Mouse (Mus musculus) left cerebral cortex, postnatal 25 days (tissue): ENCODE measurements around the gene Tgm6. TPM values are rescaled to one million over a fixed set of nuclear protein-coding genes. Genes with fewer than 3 reads are reported as not detected.

Experiments
- DNase-seq, 2 experiments: peaks; one replicate each; pipeline ENCODE4 v3.0.0; 2022; ENCODE audit warnings: low spot score in 2 of 2, mixed read lengths in 1 of 2
- intact Hi-C: fragments of 180-260 bp; cut with DNase I; formaldehyde crosslinking; loops from one replicate; pipeline ENCODE4 v1.15.1; 2025
- total RNA-seq, 2 experiments: library from RNA; stranded (reverse); gene quantifications; 2 replicates each; pipeline ENCODE4 v1.2.3; 2021

Tgm6 gene
- under 1 TPM in 1 of 2 experiments, not detected in 1; 0.16 TPM for total RNA-seq

DNA sequence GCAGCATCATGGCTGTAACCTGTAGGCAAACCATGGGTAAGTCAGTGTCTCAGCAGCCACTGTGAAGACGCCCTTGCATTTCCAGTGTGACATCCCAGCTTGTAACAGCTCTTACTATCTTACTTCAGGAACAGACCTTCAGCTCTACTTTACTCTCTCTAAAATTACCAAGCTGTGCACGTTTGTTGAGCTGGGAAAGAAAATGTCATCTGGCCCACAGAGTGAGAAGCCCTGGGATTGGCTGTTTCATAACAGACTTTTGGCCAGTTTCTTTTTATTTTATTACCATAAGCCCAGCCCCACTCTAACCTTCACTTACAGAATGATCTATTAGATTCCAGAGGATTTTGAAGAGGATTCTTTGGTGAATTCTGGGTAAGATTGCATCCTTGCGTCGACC, at the start of gene Tgm6:
TSS of gene Tgm6 (plus strand) at position 301 of the 400 bp plus-strand sequence.
- intact Hi-C loops = no loop called here
- DNase-seq = peak in 1 of 2 experiments; percentile 8

GRCm38 (mm10) chr2:130068228-130068627, 44.0 kb upstream of the Tgm6 start:
- intact Hi-C loops = loop anchor here (1.0 kb wide), 1 partner anchor 100 kb away; no protein-coding TSS in a partner anchor
- peak; percentile 57 to 65 for DNase-seq

DNA sequence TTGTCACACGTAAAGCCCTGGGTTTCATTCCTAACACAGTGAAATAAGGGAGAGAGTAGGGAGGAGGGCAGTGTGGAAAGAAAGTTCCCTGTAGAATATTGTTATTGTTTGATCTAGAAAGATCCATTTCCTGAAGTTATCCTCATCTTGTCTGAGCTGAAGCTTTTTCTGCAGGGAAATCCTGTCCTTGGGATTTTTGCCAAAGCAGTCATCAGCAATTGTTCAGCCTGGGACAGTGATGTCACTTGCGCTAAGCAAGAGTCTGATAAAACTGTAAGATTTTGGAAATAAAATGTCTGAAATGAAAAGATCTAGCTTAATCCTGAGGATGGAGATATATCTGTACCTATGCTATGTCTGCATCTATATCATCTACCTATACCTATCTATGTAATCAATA, 41.8 kb upstream of the Tgm6 start:
- intact Hi-C loops = loop anchor here (5.0 kb wide), 1 partner anchor 177 kb away; no protein-coding TSS in a partner anchor
- no peak for DNase-seq

- DNase-seq = no peak
- intact Hi-C loops = no loop called here
Measured at GRCm38 (mm10) chr2:130112804-130113203, 588 bp downstream of the Tgm6 start.

- DNase-seq = peak in 1 of 2 experiments; percentile 21
- intact Hi-C loops = no loop called here
Measured at GRCm38 (mm10) chr2:130113379-130113778, 1.2 kb downstream of the Tgm6 start.

DNA sequence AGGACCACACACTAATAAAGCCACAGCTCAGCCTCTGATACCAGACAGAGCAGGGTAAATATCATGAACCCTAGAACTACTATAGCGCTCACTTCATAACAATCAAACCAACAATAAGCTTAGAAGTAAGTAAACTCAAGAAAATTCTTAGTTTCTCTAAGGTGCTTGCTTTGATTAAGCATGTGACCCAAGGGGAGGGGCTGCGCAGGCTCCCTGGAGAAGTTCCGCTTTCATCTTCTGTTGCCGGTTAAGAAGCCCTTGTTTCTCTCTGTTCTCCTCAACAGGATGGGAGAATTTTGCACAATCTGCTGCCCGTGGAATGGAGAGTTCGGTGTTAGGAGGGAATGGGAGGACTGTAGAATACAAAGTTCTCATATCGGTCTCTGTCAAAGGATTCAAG, 6.4 kb downstream of the Tgm6 start:
- DNase-seq = no peak
- intact Hi-C loops = no loop called here

GRCm38 (mm10) chr2:130125279-130126059, 13.3 kb downstream of the Tgm6 start:
- no peak for DNase-seq
- intact Hi-C loops = no loop called here

- DNase-seq = no peak
- intact Hi-C loops = no loop called here
Measured at GRCm38 (mm10) chr2:130126073-130126472, 13.9 kb downstream of the Tgm6 start.

GRCm38 (mm10) chr2:130129687-130130086, 17.5 kb downstream of the Tgm6 start:
- intact Hi-C loops = no loop called here
- no peak for DNase-seq

DNA sequence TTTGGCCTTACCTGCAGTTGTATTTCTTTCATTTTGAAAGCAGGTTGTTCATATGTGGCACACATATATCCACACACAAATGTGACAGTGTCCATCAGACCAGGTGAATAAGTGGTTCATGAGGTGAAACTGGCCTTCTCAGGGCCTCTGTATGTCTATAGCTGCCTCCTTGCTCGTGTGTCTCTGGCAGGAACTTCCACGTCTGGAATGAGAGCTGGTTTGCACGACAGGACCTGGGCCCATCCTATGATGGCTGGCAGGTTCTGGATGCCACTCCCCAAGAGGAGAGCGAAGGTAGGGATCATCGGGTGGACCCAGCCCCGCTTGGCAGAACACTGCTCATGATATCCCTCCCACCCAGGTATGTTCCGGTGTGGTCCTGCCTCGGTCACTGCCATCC, 30.8 kb downstream of the Tgm6 start:
- intact Hi-C loops = no loop called here
- no peak for DNase-seq

- no peak for DNase-seq
- intact Hi-C loops = no loop called here
Measured at GRCm38 (mm10) chr2:130144703-130145324, 32.6 kb downstream of the Tgm6 start.

DNA sequence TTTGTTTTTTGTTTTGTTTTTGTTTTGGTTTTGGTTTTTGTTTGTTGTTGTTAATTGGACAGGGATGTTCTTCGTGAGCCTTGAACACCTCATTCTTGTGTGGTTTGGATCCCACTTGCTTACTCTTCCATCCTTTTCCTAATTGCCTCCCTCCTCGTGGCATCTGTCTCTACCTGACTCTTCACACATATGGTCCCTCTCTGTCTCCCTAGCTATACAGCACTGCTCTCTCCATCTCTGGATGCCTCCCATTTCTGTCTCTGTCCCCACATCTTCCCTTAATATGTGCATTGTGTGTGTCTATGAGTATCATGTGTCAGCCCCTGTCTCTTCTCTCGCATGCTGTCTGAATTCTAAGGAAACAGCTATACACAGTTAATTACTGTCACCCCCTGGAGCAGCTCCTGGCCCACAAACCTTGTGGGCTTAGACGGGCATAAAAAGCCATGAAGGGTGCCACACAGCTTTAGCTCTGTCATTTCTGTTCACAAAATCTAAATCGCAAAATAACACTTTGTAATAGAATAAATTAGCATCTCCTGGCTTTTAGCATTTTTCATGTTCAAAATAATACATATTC, 34.0 kb downstream of the Tgm6 start:
- peak in 1 of 2 experiments; percentile 3 for DNase-seq
- intact Hi-C loops = no loop called here

GRCm38 (mm10) chr2:130155171-130155570, 43.0 kb downstream of the Tgm6 start:
- no peak for DNase-seq

DNA sequence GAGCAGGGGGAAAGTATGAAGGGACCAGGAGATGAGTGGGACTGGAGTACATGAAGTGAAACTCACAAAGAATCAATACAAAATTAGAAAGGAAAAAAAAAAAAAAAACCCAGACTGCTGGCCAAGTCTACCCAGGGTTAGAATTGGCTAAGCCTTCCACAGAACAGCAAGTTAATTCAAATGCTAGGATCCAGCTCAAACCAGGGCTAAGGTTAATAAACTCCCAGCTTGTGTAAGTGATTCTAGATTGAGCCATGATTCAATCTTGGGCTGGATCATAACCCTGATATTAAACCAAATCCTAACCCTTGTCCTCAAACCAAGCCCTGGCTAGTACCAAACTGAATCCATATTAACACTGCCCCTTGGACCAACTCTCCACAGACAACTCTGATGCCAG, 43.6 kb downstream of the Tgm6 start:
- intact Hi-C loops = no loop called here
- no peak for DNase-seq

More at GRCm38 (mm10) chr2:130155171-130155570, 43.0 kb downstream of the Tgm6 start:
- intact Hi-C loops = no loop called here

GRCm38 (mm10) chr2:130157231-130158087, 45.2 kb downstream of the Tgm6 start:
- intact Hi-C loops = no loop called here
- DNase-seq = no peak

GRCm38 (mm10) chr2:130158088-130158437, 45.8 kb downstream of the Tgm6 start:
- intact Hi-C loops = no loop called here
- no peak for DNase-seq

DNA sequence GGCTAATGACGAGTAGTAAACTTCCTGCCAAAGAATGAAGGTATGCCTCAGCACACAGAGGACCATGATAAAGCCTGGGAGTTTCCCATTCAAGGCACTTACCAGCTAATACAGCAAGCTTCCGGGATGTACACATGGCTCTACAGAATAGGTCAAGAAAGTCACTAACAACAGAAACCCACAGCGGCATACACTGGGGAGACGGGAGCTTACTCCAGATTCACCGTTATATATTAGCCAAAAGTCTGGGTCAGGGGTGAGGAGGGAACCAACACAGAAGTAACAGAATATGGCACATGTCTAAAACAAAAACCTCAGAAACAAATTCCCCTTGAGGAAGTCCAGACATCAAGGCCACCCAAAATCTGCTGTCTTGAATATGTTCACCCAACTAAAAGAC, 50.5 kb downstream of the Tgm6 start:
- no peak for DNase-seq
- intact Hi-C loops = loop anchor here (10.0 kb wide), 1 partner anchor 488 kb away; no protein-coding TSS in a partner anchor

DNA sequence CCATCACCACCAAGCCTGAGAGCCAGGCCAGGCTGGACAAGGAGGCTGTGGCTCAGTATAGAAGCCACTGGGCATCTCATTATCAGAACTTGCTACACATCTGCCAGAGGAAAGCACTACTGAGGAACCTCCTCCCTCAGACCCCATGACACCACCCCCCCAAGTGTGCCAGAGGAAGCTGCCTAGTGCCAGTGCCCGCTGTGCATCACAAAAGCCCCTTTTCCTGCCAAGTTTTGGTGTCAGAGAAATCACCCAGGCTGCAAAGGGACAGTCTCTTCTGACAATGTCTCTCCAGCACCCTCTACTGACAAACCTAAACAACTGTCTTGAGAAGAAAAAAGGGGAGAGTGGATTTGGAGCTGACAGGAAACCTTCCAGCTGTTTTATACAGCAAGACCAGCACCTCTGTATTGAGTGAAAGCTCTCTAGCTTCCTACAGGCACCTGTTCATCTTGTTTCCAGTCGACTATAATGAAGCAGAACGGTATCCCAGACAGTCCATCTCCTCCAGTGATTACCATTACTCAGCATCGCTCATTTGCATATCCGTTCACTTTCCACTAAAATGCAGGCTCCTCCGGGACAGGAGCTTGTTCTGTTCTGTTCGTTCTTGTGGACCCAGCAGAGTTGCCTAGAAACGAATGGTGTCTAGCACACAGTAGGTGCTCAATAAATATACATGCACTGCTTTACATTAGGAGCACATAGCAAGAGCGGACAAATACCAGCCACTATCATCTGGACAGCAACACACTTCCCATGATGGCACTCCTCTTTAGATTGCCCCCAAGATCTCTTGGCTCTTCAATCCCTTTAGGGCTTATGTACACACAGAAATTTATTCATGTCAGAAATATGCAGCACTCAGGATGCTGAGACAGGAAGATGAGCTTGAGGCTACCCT, 54.3 kb downstream of the Tgm6 start:
- peak; percentile 36 to 64 for DNase-seq
- intact Hi-C loops = loop anchor here (2.0 to 10.0 kb wide), 2 partner anchors 288 to 492 kb away; no protein-coding TSS in a partner anchor

DNA sequence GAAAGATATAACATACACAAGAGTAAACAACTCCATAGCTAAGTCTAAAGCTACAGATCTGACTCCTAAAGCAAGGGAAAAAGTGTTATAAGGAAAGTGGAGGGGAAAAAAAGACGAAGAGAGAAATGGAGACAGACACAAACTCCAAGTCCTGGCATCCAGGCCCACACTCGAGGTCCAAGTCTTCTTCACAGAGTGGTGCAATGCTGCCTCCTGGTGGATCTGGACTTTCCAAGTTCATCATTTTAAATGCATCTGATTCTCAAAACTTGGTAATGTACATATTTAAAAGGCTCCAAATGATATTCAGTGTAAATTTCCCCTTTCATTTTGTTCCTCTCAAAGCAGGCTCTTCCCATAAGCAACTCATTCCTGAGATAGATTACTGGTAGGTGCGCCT, 55.6 kb downstream of the Tgm6 start:
- intact Hi-C loops = loop anchor here (1.0 to 10.0 kb wide), 4 partner anchors 100 to 493 kb away; no protein-coding TSS in a partner anchor
- DNase-seq = peak; percentile 73 to 78
